Mouse (Mus musculus) ES-E14 (cell line): Measurements from ENCODE around the gene Asb13. TPM values are rescaled to one million over a fixed set of nuclear protein-coding genes. Genes with fewer than 3 reads are reported as not detected.

Experiments
- DNase-seq: peaks from one replicate; pipeline ENCODE4 v3.0.0-alpha.2; 2013; ENCODE audit warnings: low read depth, low spot score
- H3K27ac ChIP-seq: 2 replicates; pipeline ENCODE4 v1.5.1; 2012; ENCODE audit warnings: low read depth, mild to moderate bottlenecking, low read length, moderate library complexity, mixed read lengths; ENCODE audit not compliant: poor library complexity, insufficient read depth, severe bottlenecking
- H3K36me3 ChIP-seq: 2 replicates; pipeline ENCODE4 v1.6.1; 2012; ENCODE audit warnings: mild to moderate bottlenecking, low read length, moderate library complexity, mixed read lengths; ENCODE audit not compliant: control insufficient read depth, poor library complexity, insufficient read depth, severe bottlenecking
- H3K4me1 ChIP-seq, 2 experiments: fragments of 150-350 bp in 1 of 2; sonication (generic) in 1 of 2; 2 replicates each; pipeline ENCODE4 v1.6.1; 2012; ENCODE audit warnings: low read length in 2 of 2, mild to moderate bottlenecking in 1 of 2, mixed read lengths in 1 of 2; ENCODE audit not compliant: control insufficient read depth in 2 of 2, insufficient read depth in 2 of 2, poor library complexity in 1 of 2
- H3K4me3 ChIP-seq, 2 experiments: fragments of 150-350 bp in 1 of 2; sonication (generic) in 1 of 2; 2 replicates each; pipeline ENCODE4 v1.5.1; 2012; ENCODE audit warnings: low read length in 2 of 2, low read depth in 1 of 2, mild to moderate bottlenecking in 1 of 2, mixed read lengths in 1 of 2; ENCODE audit not compliant: insufficient read depth in 1 of 2, poor library complexity in 1 of 2, severe bottlenecking in 1 of 2
- H3K9ac ChIP-seq: 2 replicates; pipeline ENCODE4 v1.6.1; 2012; ENCODE audit warnings: low read depth, mild to moderate bottlenecking, low read length, mixed read lengths; ENCODE audit not compliant: poor library complexity, insufficient read depth, severe bottlenecking
- H3K9me3 ChIP-seq: fragments of 150-350 bp; sonication (generic); 2 replicates; pipeline ENCODE4 v1.6.1; 2012; ENCODE audit warnings: low read depth, mild to moderate bottlenecking, low read length; ENCODE audit not compliant: control insufficient read depth, insufficient read depth
- CHD2 ChIP-seq: IDR thresholded peaks from 2 replicates; pipeline ENCODE4 v1.6.1; 2014; ENCODE audit warnings: mild to moderate bottlenecking, low read depth, low read length, inconsistent platforms
- HCFC1 ChIP-seq: IDR thresholded peaks from 2 replicates; pipeline ENCODE4 v1.6.1; 2012; ENCODE audit warnings: low read length, inconsistent platforms, borderline replicate concordance; ENCODE audit not compliant: insufficient read depth
- MAFK ChIP-seq: IDR thresholded peaks from 2 replicates; pipeline ENCODE4 v1.6.1; 2014; ENCODE audit warnings: mild to moderate bottlenecking, low read depth, low read length, inconsistent platforms; ENCODE audit not compliant: insufficient read depth
- ZC3H11A ChIP-seq: IDR thresholded peaks from 2 replicates; pipeline ENCODE4 v1.6.1; 2012; ENCODE audit warnings: low read depth, mild to moderate bottlenecking, inconsistent platforms, low read length, borderline replicate concordance
- ZNF384 ChIP-seq: IDR thresholded peaks from 2 replicates; pipeline ENCODE4 v1.6.1; 2012; ENCODE audit warnings: low read depth, low read length, inconsistent platforms
- in situ Hi-C, 2 experiments: fragments of 600-800 bp; cut with MboI; formaldehyde crosslinking; loops; one replicate each; pipeline ENCODE4 v1.15.1; 2025; ENCODE audit warnings: low sequenced_read_pairs in 2 of 2, inconsistent platforms in 1 of 2; ENCODE audit not compliant: unreplicated experiment in 2 of 2
- total RNA-seq: library from RNA; depleted of rRNA; stranded (reverse); fragments of 300-350 nt; gene quantifications from 2 replicates; pipeline ENCODE4 v1.2.3, GENCODE M21; 2012

The Asb13 gene
- total RNA-seq, 1 experiment = 2.3 TPM

- in situ Hi-C loops = loop anchor here in 1 of 2 experiments (25.0 kb wide), 1 partner anchor 230 kb away; no protein-coding TSS in a partner anchor
- Histone ChIP-seq H3K27ac (no peak overlapping the region), H3K9ac (no peak overlapping the region), H3K4me3 (no peak overlapping the region), H3K9me3 (no peaks in the 10 kb centered on the region), H3K36me3 (no peaks in the 10 kb centered on the region), H3K4me1 (no peaks in the 10 kb centered on the region)
- DNase-seq = no peak
- TF ChIP-seq HCFC1 (no peak), CHD2 (no peak), ZNF384 (peak; percentile 58; the same call in 1 of the 2 replicates), MAFK (no peak), ZC3H11A (0 out of 2 replicates have a peak, but pooled peaks have one; percentile 8)
Observed at GRCm38 (mm10) chr13:3642049-3642448, 8.2 kb downstream of the Asb13 start.

GRCm38 (mm10) chr13:3642538-3642937 lies 8.7 kb downstream of the Asb13 start:
- no peak overlapping the region for H3K4me3 ChIP-seq
- TF ChIP-seq ZC3H11A = no peak
- TF ChIP-seq HCFC1 = no peak
- no peak for TF ChIP-seq ZNF384
- no peak for TF ChIP-seq MAFK
- no peak for TF ChIP-seq CHD2
- in situ Hi-C loops = loop anchor here in 1 of 2 experiments (25.0 kb wide), 1 partner anchor 230 kb away; no protein-coding TSS in a partner anchor
- no peaks in the 10 kb centered on the region for H3K4me1 ChIP-seq
- no peaks in the 10 kb centered on the region for H3K9me3 ChIP-seq
- H3K36me3 ChIP-seq = no peaks in the 10 kb centered on the region
- H3K9ac ChIP-seq = no peak overlapping the region
- no peak overlapping the region for H3K27ac ChIP-seq
- DNase-seq = no peak

GRCm38 (mm10) chr13:3644871-3645270 lies 11.0 kb downstream of the Asb13 start:
- in situ Hi-C loops = loop anchor here in 1 of 2 experiments (25.0 kb wide), 1 partner anchor 233 kb away; no protein-coding TSS in a partner anchor
- DNase-seq = no peak
- H3K9me3 ChIP-seq = no peaks in the 10 kb centered on the region
- H3K27ac ChIP-seq = no peak overlapping the region
- H3K4me1 ChIP-seq = no peaks in the 10 kb centered on the region
- no peak overlapping the region for H3K9ac ChIP-seq
- TF ChIP-seq CHD2 (no peak), HCFC1 (no peak), ZNF384 (no peak), MAFK (no peak), ZC3H11A (no peak)
- no peaks in the 10 kb centered on the region for H3K36me3 ChIP-seq
- no peak overlapping the region for H3K4me3 ChIP-seq

- no peak for TF ChIP-seq ZNF384
- no peak for TF ChIP-seq MAFK
- TF ChIP-seq ZC3H11A = no peak
- no peak for TF ChIP-seq CHD2
- TF ChIP-seq HCFC1 = no peak
- Histone ChIP-seq H3K27ac (no peak overlapping the region), H3K36me3 (no peaks in the 10 kb centered on the region), H3K4me1 (no peaks in the 10 kb centered on the region), H3K4me3 (no peak overlapping the region), H3K9me3 (no peaks in the 10 kb centered on the region), H3K9ac (no peak overlapping the region)
- DNase-seq = no peak
- in situ Hi-C loops = loop anchor here in 1 of 2 experiments (25.0 kb wide), 1 partner anchor 234 kb away; no protein-coding TSS in a partner anchor
Observed at GRCm38 (mm10) chr13:3645919-3646318, 12.1 kb downstream of the Asb13 start.

- TF ChIP-seq CHD2 = no peak
- TF ChIP-seq MAFK = no peak
- TF ChIP-seq HCFC1 = no peak
- TF ChIP-seq ZNF384 = no peak
- TF ChIP-seq ZC3H11A = no peak
- H3K9ac ChIP-seq = no peak overlapping the region
- H3K4me1 ChIP-seq = no peaks in the 10 kb centered on the region
- H3K4me3 ChIP-seq = no peak overlapping the region
- DNase-seq = no peak
- H3K27ac ChIP-seq = no peak overlapping the region
- H3K36me3 ChIP-seq = no peaks in the 10 kb centered on the region
- H3K9me3 ChIP-seq = no peaks in the 10 kb centered on the region
- in situ Hi-C loops = loop anchor here in 1 of 2 experiments (25.0 kb wide), 1 partner anchor 234 kb away; no protein-coding TSS in a partner anchor
Observed at GRCm38 (mm10) chr13:3646566-3646965, 12.7 kb downstream of the Asb13 start.
